Mouse (Mus musculus): Measurements from ENCODE around the gene Morc1. TPM values are rescaled to one million over a fixed set of nuclear protein-coding genes. Genes with fewer than 3 reads are reported as not detected.

The Morc1 gene
- total and polyA plus RNA-seq, 2 experiments from 2014 or later: 0.11 TPM

DNA sequence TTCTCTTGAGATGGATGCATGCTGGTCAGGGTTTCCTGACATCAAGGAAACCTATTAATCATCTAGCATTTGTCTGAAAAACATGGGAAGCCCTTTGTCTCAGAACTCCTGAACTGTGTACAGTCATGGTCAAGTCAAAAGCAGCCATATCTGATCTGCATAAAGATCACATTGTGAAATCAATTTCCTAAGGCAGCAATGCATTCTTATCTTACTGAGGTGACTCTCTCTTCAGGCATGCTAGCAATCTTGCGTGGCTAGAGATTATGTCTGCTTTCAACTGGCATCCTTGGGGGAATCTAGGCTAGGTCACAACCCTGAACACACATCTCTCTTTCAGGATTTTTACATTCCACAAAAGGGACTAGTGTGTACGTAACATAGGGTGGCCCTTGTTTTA is 215.2 kb downstream of the Morc1 start:
- no peak for TF ChIP-seq CTCF (IDR thresholded peaks at IDR 0.05)
- H3K4me1 ChIP-seq (ENCODE audit: insufficient read depth, low read length): no peaks in the 10 kb centered on the region
- H3K27ac ChIP-seq (ENCODE audit: low read depth, low read length): no peak overlapping the region
- no peak overlapping the region for H3K9ac ChIP-seq (replicated peaks; ENCODE audit: low read length, poor library complexity, severe bottlenecking)
- no peaks in the 10 kb centered on the region for H3K9me3 ChIP-seq (ENCODE audit: low read length)
- H3K27me3 ChIP-seq (ENCODE audit: insufficient read depth, low read length): no peaks in the 10 kb centered on the region
- H3K4me3 ChIP-seq (ENCODE audit: low read depth, low read length): no peak overlapping the region
- no peak for DNase-seq (ENCODE audit: low spot score)
- no peaks in the 10 kb centered on the region for H3K36me3 ChIP-seq (ENCODE audit: insufficient read depth, low read length)
- no peak overlapping the region for H3K4me2 ChIP-seq (ENCODE audit: low read depth, low read length, poor library complexity, severe bottlenecking)
- 79% methylated on average over 2 of the region's 2 CpGs for WGBS
- ATAC-seq (ENCODE audit: low FRiP score): no peak

- no peaks in the 10 kb centered on the region for H3K27me3 ChIP-seq (ENCODE audit: insufficient read depth, low read length)
- no peak overlapping the region for H3K4me3 ChIP-seq (ENCODE audit: low read depth, low read length)
- no peak for TF ChIP-seq CTCF (IDR thresholded peaks at IDR 0.05)
- no peaks in the 10 kb centered on the region for H3K36me3 ChIP-seq (ENCODE audit: insufficient read depth, low read length)
- 81% methylated on average over 5 of the region's 5 CpGs for WGBS
- no peaks in the 10 kb centered on the region for H3K4me1 ChIP-seq (ENCODE audit: insufficient read depth, low read length)
- DNase-seq (ENCODE audit: low spot score) (no peak), ATAC-seq (ENCODE audit: low FRiP score) (no peak)
- H3K9ac ChIP-seq (replicated peaks; ENCODE audit: low read length, poor library complexity, severe bottlenecking): no peak overlapping the region
- H3K9me3 ChIP-seq (ENCODE audit: low read length): no peaks in the 10 kb centered on the region
- no peak overlapping the region for H3K27ac ChIP-seq (ENCODE audit: low read depth, low read length)
- no peak overlapping the region for H3K4me2 ChIP-seq (ENCODE audit: low read depth, low read length, poor library complexity, severe bottlenecking)
These were observed 240.7 kb downstream of the Morc1 start for GRCm38 (mm10) chr16:48671696-48672095.

DNA sequence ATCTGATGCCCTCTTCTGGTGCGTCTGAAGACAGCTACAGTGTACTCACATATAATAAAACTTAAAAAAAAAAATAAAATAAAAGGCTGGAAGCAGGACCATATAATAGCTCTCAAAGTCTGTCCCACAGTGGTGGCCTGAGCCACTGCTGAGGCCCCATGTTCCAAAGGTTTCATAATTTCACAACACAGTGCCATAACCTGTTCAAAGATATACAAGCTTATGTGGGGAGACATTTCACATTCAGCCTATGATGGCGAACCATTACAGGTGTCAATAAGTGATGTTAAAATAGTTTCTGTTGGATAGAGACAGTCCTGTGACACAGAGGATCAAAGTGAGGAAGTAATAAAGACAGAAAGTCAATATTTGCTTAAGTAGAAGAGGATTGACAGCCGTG is 241.6 kb downstream of the Morc1 start:
- no peaks in the 10 kb centered on the region for H3K4me1 ChIP-seq (ENCODE audit: insufficient read depth, low read length)
- no peak overlapping the region for H3K27ac ChIP-seq (ENCODE audit: low read depth, low read length)

GRCm38 (mm10) chr16:48675607-48676006 is 244.6 kb downstream of the Morc1 start:
- Histone ChIP-seq H3K4me2 (ENCODE audit: low read depth, low read length, poor library complexity, severe bottlenecking) (no peak overlapping the region), H3K27ac (ENCODE audit: low read depth, low read length) (no peak overlapping the region), H3K27me3 (ENCODE audit: insufficient read depth, low read length) (no peaks in the 10 kb centered on the region), H3K4me3 (ENCODE audit: low read depth, low read length) (no peak overlapping the region), H3K9ac (replicated peaks; ENCODE audit: low read length, poor library complexity, severe bottlenecking) (no peak overlapping the region), H3K36me3 (ENCODE audit: insufficient read depth, low read length) (no peaks in the 10 kb centered on the region), H3K4me1 (ENCODE audit: insufficient read depth, low read length) (no peaks in the 10 kb centered on the region), H3K9me3 (ENCODE audit: low read length) (no peaks in the 10 kb centered on the region)
- 18% methylated on average over 10 of the region's 10 CpGs for WGBS
- TF ChIP-seq CTCF (IDR thresholded peaks at IDR 0.05): peak; percentile 85
- DNase-seq (ENCODE audit: low spot score): peak; percentile 94
- ATAC-seq (ENCODE audit: low FRiP score): peak; percentile 75; the same call in 1 of the 2 replicates

More for the DNA sequence above, 241.6 kb downstream of the Morc1 start:
- H3K4me3 ChIP-seq (ENCODE audit: low read depth, low read length): no peak overlapping the region
- H3K9ac ChIP-seq (replicated peaks; ENCODE audit: low read length, poor library complexity, severe bottlenecking): no peak overlapping the region
- H3K9me3 ChIP-seq (ENCODE audit: low read length): no peaks in the 10 kb centered on the region
- H3K27me3 ChIP-seq (ENCODE audit: insufficient read depth, low read length): no peaks in the 10 kb centered on the region
- no peak overlapping the region for H3K4me2 ChIP-seq (ENCODE audit: low read depth, low read length, poor library complexity, severe bottlenecking)
- 82% methylated on average over 3 of the region's 3 CpGs for WGBS
- DNase-seq (ENCODE audit: low spot score) (no peak), ATAC-seq (ENCODE audit: low FRiP score) (no peak)
- H3K36me3 ChIP-seq (ENCODE audit: insufficient read depth, low read length): no peaks in the 10 kb centered on the region
- TF ChIP-seq CTCF (IDR thresholded peaks at IDR 0.05): no peak

- Histone ChIP-seq H3K9me3 (ENCODE audit: low read length) (no peaks in the 10 kb centered on the region), H3K4me3 (ENCODE audit: low read depth, low read length) (no peak overlapping the region), H3K27ac (ENCODE audit: low read depth, low read length) (no peak overlapping the region), H3K36me3 (ENCODE audit: insufficient read depth, low read length) (no peaks in the 10 kb centered on the region), H3K9ac (replicated peaks; ENCODE audit: low read length, poor library complexity, severe bottlenecking) (no peak overlapping the region), H3K4me2 (ENCODE audit: low read depth, low read length, poor library complexity, severe bottlenecking) (no peak overlapping the region), H3K27me3 (ENCODE audit: insufficient read depth, low read length) (no peaks in the 10 kb centered on the region), H3K4me1 (ENCODE audit: insufficient read depth, low read length) (no peaks in the 10 kb centered on the region)
- WGBS: 86% methylated on average over 2 of the region's 2 CpGs
- ATAC-seq (ENCODE audit: low FRiP score) (no peak), DNase-seq (ENCODE audit: low spot score) (no peak)
- TF ChIP-seq CTCF (IDR thresholded peaks at IDR 0.05): no peak
These were observed 245.2 kb downstream of the Morc1 start for GRCm38 (mm10) chr16:48676205-48676604.

GRCm38 (mm10) chr16:48677381-48677780 is 246.3 kb downstream of the Morc1 start:
- no peak for ATAC-seq (ENCODE audit: low FRiP score)
- DNase-seq (ENCODE audit: low spot score): no peak
- no peaks in the 10 kb centered on the region for H3K27me3 ChIP-seq (ENCODE audit: insufficient read depth, low read length)
- H3K4me1 ChIP-seq (ENCODE audit: insufficient read depth, low read length): no peaks in the 10 kb centered on the region
- no peaks in the 10 kb centered on the region for H3K9me3 ChIP-seq (ENCODE audit: low read length)
- 86% methylated on average over 5 of the region's 5 CpGs for WGBS
- H3K9ac ChIP-seq (replicated peaks; ENCODE audit: low read length, poor library complexity, severe bottlenecking): no peak overlapping the region
- H3K36me3 ChIP-seq (ENCODE audit: insufficient read depth, low read length): no peaks in the 10 kb centered on the region
- H3K4me3 ChIP-seq (ENCODE audit: low read depth, low read length): no peak overlapping the region
- H3K4me2 ChIP-seq (ENCODE audit: low read depth, low read length, poor library complexity, severe bottlenecking): no peak overlapping the region
- H3K27ac ChIP-seq (ENCODE audit: low read depth, low read length): no peak overlapping the region
- TF ChIP-seq CTCF (IDR thresholded peaks at IDR 0.05): no peak
